Mouse (Mus musculus) small intestine, adult 10 weeks (tissue): ENCODE measurements around the gene Hist2h2aa1. TPM values are rescaled to one million over a fixed set of nuclear protein-coding genes. Genes with fewer than 3 reads are reported as not detected.

Experiments used
- polyA plus RNA-seq: library from polyadenylated mRNA; stranded (reverse); fragments of 350-450 nt; fragmentation: Illumina TruSeq; extraction: RNeasy Lipid Tissue Mini Kit (QIAGEN cat#74804); gene quantifications from one replicate; pipeline ENCODE4 v1.2.3, GENCODE M21; 2014; ENCODE audit warnings: low replicate concordance

Hist2h2aa1 gene
- polyA plus RNA-seq: not detected

GRCm38 (mm10) chr3:96245003-96245886, at the start of gene Hist2h2aa1:
TSS of gene Hist2h2aa1 (plus strand) at chr3:96245497.

GRCm38 (mm10) chr3:96219661-96220130, 25.6 kb upstream of the Hist2h2aa1 start, which contains the start of the genes Bola1 and Hist2h2ab:
TSS of gene Bola1 (minus strand) at chr3:96219709.
TSS of gene Hist2h2ab (plus strand) at chr3:96219865.

DNA sequence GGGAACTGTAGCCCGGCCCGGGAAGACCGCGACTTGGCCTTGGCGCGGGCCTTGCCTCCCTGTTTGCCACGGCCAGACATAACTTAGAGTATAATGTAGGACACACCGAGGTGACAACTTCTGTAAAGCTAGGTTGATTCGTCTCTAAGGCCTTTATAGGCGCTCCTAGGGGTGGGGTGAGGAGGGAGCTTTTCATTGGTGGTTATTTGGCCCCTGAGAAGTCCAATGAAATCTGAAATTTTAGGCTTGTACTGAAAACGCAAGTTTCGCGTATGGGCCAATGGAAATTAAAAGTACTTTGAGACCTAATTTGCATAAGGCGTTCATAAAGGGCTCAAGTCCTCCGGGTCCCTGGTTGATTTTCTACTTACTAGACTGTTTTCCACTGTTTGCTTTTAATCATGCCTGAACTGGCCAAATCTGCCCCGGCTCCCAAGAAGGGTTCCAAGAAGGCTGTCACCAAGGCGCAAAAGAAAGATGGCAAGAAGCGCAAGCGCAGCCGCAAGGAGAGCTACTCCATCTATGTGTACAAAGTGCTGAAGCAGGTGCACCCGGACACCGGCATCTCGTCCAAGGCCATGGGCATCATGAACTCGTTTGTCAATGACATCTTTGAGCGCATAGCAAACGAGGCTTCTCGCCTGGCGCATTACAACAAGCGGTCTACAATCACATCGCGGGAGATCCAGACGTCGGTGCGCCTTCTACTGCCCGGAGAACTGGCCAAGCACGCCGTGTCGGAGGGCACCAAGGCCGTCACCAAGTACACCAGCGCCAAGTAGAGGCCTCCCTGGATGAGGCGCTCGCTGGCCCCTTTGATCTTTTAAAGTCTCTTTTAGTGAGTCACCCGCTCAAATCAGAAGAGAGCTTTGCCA, 24.3 kb upstream of the Hist2h2aa1 start, which contains the start of the genes Hist2h2ac and Hist2h2be:
Gene Hist2h2ac, minus strand, starts transcription at position 116 of the 875 bp plus-strand sequence.
Gene Hist2h2be, plus strand, starts transcription at position 355 of the 875 bp plus-strand sequence.

DNA sequence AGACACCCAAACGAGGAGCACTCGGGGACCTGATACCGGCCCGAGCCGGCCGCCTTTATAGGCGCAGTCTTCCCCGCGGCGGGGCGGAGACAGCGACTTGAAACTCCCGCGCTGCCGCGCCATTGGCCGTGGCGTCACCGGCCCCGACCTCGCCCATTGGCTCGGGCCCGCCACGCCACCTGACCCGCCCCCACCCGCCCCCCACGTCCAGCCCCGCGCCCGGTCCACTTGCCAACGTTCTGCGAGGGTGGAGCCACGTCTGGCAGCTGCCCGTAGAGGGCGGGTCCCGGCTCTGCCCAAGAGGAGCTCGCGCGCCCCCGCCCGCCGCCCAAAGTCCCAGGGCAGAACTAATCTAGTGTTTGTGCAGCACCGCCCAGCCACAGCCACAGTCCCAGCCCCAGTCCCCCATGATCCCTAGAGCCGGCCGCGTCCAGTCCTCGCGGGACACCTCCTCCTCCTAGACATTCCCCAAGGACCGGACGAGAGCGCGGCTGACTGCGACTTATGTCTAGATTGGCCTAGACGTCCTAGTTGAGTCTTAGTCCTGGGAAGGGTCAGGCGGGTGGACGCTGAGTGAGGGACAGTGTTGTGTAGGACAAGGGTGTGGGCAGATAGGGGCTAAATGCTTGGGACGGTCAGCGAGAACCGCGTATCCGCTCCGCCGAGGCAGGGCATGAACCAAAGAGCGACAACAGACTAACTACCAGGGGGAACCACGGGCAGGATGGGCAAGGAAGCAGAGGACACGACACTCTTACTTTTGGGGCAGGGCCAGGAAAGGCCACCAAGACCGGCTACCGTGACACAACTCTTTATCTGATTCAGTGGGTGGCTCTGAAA, 6.1 kb upstream of the Hist2h2aa1 start, which contains the start of gene Hist2h3c2:
Gene Hist2h3c2, minus strand, starts transcription at position 174 of the 840 bp plus-strand sequence.

GRCm38 (mm10) chr3:96239949-96240798, 5.1 kb upstream of the Hist2h2aa1 start, which contains the start of gene Hist2h2aa2:
TSS of gene Hist2h2aa2 (minus strand) at chr3:96240276.

GRCm38 (mm10) chr3:96246427-96246856, 1.1 kb downstream of the Hist2h2aa1 start, which contains the start of gene Hist2h3c1:
TSS of gene Hist2h3c1 (plus strand) at chr3:96246685.

GRCm38 (mm10) chr3:96262979-96263550, 17.8 kb downstream of the Hist2h2aa1 start, which contains the start of gene Hist2h4:
TSS of gene Hist2h4 (minus strand) at chr3:96263311.

GRCm38 (mm10) chr3:96268051-96268775, 22.9 kb downstream of the Hist2h2aa1 start, which contains the start of gene Hist2h3b:
TSS of gene Hist2h3b (plus strand) at chr3:96268654.

DNA sequence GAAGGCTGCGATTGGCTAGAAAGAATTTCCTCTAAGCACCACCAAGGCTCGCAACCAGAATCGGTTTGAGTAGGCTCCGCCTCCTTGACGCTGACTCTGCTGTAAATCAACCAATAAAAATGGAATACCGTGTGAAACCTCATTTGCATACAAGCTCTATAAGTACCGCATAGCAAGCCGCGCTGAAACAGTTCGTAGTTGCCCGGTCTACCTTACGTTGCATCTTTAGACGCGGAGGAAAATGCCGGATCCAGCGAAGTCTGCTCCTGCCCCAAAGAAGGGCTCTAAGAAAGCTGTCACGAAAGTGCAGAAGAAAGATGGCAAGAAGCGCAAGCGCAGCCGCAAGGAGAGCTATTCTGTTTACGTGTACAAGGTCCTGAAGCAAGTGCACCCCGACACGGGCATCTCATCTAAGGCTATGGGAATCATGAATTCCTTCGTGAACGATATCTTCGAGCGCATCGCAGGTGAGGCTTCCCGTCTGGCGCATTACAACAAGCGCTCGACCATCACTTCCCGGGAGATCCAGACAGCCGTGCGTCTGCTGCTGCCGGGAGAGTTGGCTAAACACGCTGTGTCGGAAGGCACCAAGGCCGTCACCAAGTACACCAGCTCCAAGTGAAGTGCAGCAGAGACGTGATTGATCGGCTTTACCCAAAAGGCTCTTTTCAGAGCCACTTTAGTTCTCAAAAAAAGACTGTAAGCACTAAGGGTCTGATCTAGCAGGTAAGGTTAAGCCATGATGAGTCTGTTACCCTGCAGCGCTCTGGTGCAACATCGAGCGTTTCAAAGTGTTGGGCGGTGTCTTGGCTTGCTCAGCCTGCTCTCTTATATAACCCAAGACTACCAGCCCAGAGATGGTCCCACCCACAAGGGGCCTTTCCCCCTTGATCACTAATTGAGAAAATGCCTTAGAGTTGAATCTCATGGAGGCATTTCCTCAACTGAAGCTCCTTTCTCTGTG, 24.5 kb downstream of the Hist2h2aa1 start, which contains the start of gene Hist2h2bb:
Gene Hist2h2bb, plus strand, starts transcription at position 242 of the 964 bp plus-strand sequence.

DNA sequence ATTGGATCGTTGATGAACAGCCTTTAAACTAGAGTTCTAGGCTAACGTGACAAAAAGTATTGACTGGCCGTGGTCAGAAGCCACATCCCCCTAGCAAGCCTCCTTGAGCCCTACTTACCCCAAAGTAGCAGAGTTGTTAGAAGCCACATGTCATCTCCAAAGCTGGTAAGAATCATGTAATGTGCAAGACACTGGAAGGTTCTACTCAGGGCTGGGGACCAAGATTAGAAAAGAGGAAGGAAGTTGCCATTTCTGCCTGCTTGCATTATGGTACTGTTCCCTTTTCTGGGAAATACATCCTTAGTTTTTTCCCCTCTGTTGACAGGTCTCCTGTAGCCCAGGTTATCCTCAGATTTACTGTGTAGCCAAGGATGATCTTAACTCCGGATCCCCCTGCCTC, 48.5 kb downstream of the Hist2h2aa1 start, which contains the start of gene Fcgr1:
Gene Fcgr1, minus strand, starts transcription at position 183 of the 400 bp plus-strand sequence.

Other genes with a start within 250 kb of the Hist2h2aa1 start
- 2.0 TPM for gene Plekho1, start 249.5 kb upstream of the Hist2h2aa1 start, polyA plus RNA-seq
- 43.1 TPM for gene Vps45, start 187.0 kb upstream of the Hist2h2aa1 start, polyA plus RNA-seq
- 18.3 TPM for gene Otud7b, start 141.0 kb upstream of the Hist2h2aa1 start, polyA plus RNA-seq
- gene Mtmr11, start 83.5 kb upstream of the Hist2h2aa1 start, polyA plus RNA-seq: 8.0 TPM
- 9.9 TPM for gene Sf3b4, start 73.2 kb upstream of the Hist2h2aa1 start, polyA plus RNA-seq
- gene Sv2a, start 64.3 kb upstream of the Hist2h2aa1 start, polyA plus RNA-seq: 0.11 TPM
- 1.8 TPM for gene Bola1, start 25.8 kb upstream of the Hist2h2aa1 start, polyA plus RNA-seq
- not detected for gene Hist2h2ab, start 25.6 kb upstream of the Hist2h2aa1 start, polyA plus RNA-seq
- not detected for gene Hist2h2ac, start 24.6 kb upstream of the Hist2h2aa1 start, polyA plus RNA-seq
- 9.9 TPM for gene Hist2h2be, start 24.4 kb upstream of the Hist2h2aa1 start, polyA plus RNA-seq
- gene Hist2h3c2, start 6.4 kb upstream of the Hist2h2aa1 start, polyA plus RNA-seq: 1.3 TPM
- not detected for gene Hist2h2aa2, start 5.2 kb upstream of the Hist2h2aa1 start, polyA plus RNA-seq
- 23.6 TPM for gene Hist2h3c1, start 1.2 kb downstream of the Hist2h2aa1 start, polyA plus RNA-seq
- gene Hist2h4, start 17.8 kb downstream of the Hist2h2aa1 start, polyA plus RNA-seq: not detected
- gene Hist2h3b, start 23.2 kb downstream of the Hist2h2aa1 start, polyA plus RNA-seq: not detected
- not detected for gene Hist2h2bb, start 24.3 kb downstream of the Hist2h2aa1 start, polyA plus RNA-seq
- gene Fcgr1, start 48.5 kb downstream of the Hist2h2aa1 start, polyA plus RNA-seq: 1.2 TPM
- not detected for gene BC107364, start 206.8 kb downstream of the Hist2h2aa1 start, polyA plus RNA-seq